Mouse (Mus musculus) T-helper 17 cell (primary cell): ENCODE measurements around the gene Akap13.
"Not testable (repeated sequence)": the region's sequence is repeated elsewhere in the genome, so short reads cannot be mapped to it uniquely, and the experiment has no call there.

ENCODE experiments used
- in situ Hi-C, 2 experiments: fragments of 300-600 bp; cut with MboI, MseI; formaldehyde crosslinking; loops; 1 replicate in 1 of 2; 2 replicates in 1 of 2; pipeline ENCODE4 v1.15.1; 2025; ENCODE audit warnings: high pct_unique_total_duplicates in 2 of 2

The Akap13 gene

DNA sequence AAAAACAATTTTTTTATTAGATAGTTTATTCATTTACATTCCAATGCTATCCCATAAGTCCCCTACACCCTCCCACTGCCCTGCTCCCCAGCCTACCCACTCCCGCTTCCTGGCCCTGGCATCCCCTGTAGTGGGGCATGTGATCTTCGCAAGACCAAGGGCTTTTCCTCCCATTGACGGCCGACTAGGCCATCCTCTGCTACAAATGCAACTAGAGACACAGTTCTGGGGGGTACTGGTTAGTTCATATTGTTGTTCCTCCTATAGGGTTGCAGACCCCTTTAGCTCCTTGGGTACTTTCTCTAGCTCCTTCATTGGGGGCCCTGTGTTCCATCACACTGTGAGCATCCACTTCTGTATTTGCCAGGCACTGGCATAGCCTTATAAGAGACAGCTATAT, 161.9 kb downstream of the Akap13 start:
- in situ Hi-C loops = not testable (repeated sequence)

DNA sequence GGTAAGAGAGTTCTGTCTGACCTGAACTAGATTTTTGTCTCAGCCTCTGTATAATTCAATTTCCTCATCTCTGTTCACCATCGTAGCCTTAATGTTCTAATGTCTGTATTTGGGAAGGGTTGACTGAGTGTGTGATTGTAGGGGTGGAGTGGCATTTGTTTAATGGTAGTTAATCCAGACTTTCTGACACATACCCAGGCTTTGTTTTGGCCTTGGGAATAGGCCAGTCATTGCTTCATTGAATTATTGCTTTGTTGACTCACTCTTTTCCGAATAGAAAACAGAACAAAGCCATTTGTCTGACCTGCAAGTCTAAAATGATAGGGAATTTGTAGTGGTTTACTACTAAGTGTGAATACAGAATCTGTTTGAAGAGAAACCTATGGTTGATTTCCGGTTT, 163.4 kb downstream of the Akap13 start:
- in situ Hi-C loops = no loop called here

DNA sequence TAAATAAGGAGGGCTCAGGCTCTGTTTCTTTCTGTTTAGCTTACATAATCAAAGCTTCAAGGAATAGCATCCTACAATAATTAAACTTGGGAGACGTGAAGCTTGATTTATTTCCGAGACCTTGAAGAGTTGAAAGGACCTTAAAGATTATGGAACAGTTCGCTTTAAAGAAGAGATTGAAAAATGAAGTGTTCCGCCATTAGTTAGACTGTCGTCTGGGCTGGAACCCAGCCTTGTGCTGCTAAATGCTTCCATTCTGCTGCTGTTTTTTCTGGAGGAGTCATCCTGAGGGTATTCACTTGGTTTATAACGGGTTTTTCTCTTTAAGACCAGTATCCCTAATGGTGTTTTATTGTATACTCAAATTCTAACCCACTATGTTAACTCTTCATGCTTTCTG, 164.5 kb downstream of the Akap13 start:
- in situ Hi-C loops = no loop called here

DNA sequence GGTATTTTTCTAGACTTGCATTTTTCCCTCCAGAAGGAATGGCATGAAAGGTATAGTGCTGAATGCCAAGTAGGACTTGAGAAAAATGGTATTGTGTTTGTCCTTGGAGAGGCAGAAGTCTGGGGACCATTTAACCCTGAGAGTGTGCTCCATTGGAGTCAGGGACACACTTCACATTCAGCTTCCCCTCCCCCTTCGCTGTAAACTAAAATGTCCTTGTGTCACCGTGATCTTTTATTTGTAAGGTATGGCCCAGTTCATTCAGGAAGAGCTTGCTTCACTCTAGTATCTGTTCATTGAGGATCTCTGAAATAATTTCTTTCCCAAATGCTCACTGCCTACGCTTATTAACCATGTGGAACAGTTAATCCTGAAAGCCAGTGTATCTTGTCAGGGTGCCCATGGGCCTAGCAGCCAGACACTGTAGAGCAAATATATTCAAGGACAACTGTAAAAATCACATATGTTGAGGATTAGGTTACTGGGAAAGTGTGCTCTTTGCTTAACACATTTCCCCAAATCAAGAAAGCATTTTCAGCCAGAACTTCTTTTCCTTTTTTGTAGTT, 165.1 kb downstream of the Akap13 start:
- in situ Hi-C loops = no loop called here

DNA sequence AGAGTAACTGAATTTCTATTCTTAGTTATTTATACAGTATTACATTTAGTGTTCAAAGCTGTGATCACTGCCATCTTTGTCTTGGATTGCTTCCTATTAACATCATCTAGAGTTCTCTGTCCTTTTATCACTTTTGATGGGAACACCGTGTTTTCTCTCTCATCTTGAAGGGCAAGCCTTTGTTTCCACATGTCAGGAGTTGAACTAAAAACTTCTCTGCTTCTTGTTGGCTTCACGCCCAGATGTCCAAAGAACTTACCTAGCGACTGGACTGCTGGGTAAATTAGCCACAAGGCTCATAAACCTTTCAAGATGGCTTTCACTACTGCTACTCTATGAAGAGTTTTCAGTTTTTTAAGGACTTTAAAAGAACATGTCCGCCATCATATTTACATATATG, 165.6 kb downstream of the Akap13 start:
- in situ Hi-C loops = no loop called here

DNA sequence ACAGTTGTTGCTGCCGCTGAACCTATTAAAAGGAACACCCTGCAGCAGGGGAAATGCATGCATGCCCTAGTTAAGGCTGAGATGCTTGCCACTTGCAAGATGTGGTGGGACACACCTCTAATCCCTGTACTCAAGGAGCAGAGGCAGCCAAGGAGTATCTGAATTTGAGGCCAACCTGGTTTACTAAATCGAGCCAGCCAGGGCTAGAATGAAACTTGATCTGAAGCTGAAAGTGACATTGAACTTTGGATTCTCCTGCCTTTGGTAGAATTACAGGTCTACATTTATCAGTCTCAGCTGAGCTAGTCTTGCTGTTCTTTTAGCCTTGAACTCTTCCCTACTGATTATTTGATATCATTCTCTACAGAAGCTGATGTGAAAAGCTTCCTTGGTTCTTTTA, 172.5 kb downstream of the Akap13 start:
- in situ Hi-C loops = loop anchor here in 1 of 2 experiments (5.0 kb wide), 1 partner anchor 411 kb away; no protein-coding TSS in a partner anchor

DNA sequence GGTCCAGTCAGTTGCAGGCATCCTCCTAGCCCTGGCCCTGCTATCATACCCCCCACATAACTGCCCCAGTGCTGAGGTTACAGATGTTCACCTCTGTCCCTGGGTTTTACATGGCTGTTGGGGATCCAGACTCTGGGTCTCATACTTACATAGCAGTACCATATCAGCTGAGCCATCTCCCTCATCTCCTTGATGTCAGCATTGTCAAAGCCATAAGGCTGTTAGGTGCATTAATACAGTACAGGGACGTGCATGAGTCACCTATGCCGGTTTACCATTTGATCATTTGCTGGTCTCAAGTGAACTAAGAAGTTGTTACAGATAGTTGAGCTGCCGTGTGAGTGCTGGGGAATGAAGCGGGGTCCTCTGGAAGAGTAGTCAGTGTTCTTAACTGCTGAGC, 174.3 kb downstream of the Akap13 start:
- in situ Hi-C loops = loop anchor here in 1 of 2 experiments (5.0 kb wide), 1 partner anchor 412 kb away; no protein-coding TSS in a partner anchor

DNA sequence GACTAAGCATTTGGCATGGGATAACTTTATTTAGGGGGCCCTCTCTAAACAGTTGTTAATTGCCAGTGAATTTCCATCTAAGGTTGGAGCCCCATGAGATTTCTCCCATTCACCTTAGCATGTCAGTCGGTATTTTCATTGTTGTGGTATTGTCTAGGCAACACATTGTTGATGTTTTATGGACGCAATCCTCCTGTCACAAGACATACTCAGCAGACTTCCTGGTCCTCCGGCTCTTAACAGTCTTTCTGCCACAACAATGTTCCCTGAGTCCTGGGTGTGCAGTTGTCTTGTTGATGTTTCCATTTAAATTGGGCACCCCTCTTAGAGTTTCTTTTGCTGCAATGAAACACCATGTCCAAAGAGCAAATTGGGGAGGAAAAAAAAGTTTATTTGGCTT, 177.6 kb downstream of the Akap13 start:
- in situ Hi-C loops = no loop called here

DNA sequence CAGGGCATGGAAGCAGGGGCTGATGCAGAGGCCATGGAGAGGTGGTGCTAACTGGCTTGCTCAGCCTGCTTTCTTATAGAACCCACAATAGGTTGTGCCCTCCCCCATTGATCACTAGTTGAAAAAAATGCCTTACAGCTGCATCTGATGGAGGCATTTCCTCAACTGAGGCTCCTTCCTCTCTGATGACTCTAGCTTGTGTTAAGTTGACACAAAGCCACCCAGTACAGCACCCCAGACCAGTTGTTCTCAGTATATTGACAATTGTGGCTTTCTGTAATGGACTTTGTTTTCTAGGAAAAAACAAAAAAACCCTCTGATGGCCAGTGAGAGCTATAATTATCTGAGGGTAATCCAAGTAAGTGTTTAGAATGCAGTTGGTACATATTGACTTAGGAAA, 178.1 kb downstream of the Akap13 start:
- in situ Hi-C loops = no loop called here

DNA sequence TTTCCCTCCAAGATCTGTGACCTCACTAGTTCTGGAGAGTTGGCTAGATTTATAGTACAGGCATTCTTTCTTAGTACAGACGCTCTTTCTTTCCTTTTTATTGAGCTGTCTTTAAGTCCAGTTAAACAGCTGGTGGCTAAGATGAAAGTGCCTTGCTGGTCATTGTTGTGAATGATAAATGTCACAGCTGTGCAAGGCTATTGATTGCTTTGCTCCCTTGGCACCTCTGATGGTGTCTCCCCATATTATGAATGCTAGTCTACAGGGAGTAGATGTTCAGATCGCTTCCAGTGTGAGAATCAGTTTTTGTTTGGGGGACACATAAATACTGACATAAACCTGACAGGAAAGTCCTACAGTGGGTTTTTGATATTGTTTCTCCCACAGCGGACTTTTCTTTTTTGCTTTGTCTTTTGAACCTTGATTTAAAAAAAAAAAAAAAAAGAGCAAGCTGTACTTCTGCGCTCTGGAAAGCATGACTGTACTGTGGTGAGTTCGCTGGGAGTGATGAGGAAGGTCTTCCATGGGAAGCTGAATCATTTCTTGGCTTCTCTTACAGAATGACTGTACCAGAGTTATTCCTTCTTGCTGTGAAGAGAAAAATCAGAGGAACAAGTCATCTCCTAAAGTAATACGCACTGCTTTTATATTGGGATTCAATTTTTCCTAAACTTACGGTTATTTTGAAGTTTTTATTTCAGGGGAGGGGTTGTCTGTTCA, 178.6 kb downstream of the Akap13 start:
- in situ Hi-C loops = no loop called here

DNA sequence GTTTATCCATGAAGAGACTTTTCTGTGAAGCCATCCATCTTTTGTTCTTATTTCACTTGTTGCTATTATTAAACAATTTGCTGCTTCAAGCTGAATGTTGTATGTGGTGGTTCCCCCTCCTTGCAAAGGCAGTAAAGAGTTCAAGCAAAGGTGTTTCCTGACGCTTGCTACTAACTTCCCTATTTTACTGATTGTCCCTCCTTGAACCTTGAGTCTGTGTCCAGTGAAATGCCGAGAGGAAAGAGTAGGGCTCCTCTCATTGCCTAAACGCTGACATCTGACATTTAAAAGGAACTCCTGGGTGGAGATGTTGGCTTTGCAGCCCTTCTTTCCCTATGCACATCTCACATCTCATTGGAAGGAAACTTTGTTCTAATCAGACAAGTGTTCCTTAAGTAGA, 183.4 kb downstream of the Akap13 start:
- in situ Hi-C loops = no loop called here

DNA sequence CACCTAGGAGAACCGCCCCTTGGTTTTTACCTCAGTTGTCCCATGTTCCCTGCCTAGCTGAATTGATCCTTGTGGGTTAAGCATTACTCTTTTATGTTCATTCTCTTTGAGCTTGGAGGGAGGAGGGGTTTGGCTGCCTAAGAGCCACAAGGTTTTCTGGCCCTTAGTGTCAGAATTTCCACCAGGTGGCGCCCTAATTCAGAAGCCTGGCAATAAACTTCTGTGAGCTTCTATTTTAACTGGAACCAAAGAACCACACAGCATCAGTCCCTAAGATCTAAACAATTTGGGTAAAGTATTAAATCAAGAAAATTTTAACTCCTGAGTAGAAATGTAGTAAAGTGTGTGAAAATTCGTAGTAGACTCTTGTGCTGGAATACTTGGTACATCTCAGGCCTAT, 184.2 kb downstream of the Akap13 start:
- in situ Hi-C loops = no loop called here

DNA sequence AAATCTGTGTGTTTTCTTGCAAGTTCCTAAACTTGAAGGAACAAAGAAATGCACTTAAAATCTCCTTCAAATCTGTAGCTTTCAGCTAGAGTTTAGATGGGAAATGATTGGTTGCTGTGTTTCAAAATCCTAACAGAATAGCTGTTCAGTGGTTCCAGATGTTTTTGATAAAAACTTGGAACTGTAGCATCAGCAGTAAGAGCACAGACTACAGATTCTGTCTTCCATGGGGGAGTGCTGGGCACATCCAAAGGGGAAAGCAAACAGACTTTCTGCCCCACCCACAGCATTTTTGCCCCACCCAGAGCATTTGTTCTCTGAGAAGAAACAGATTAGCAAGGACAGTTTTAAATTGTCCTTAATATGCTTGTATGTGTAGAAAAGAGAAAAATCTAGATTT, 184.7 kb downstream of the Akap13 start:
- in situ Hi-C loops = loop anchor here in 1 of 2 experiments (5.0 kb wide), 1 partner anchor 77 kb away; no protein-coding TSS in a partner anchor

DNA sequence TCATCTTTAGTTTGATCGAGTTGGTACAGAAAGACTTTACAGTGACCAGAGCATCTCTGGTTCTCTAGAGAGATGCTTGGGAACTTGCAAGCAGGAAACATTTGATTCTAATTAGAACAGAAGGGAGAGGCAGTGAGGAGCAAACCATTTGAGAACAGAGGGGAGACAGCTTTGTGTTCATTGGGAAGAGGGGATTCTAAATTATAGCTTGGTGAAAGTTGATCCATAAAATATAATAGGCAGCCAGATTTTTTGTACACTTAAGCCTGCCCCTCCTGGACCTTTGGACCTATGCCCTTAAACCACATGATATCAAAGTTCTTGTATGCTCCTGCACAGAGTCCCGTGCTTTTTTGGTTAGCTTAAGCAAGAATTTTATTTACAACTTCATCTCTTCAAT, 185.3 kb downstream of the Akap13 start:
- in situ Hi-C loops = loop anchor here in 1 of 2 experiments (5.0 kb wide), 1 partner anchor 77 kb away; no protein-coding TSS in a partner anchor

DNA sequence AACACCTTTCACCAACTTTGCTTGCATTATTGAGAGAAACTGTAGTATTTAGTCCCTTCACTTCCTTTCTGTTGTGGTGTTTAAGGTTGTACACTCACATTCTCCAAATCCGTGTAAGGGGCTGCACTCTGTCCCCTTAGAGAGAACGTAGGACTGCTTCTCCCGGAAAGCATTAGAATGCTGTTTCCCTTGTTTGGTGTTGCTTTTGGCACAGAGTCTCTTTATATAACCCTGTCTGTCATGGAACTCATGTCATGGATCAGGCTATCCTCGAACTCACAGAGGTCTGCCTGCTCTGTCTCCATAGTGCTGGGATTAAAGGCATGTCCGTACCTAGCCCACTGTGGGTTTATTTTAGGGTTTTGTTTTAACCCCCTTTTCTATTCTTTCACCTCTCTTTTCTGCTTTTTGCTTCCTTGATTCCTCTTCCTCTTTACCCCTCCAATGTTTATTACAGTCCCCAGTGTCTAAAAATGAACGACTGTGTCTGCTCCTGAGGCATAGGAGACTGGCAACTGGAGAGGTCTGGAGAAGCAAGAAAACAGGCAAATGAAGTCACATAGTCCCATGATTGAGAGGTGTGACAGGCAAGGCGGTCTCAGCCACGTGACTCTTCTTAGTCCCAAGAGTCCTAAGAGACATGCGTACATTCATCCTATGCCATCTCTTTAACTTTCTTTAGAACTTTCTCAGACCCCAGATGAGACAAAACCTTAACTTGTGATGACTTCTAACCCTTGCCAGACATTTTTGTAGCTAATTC, 186.3 kb downstream of the Akap13 start:
- in situ Hi-C loops = loop anchor here in 1 of 2 experiments (5.0 kb wide), 1 partner anchor 76 kb away; no protein-coding TSS in a partner anchor

DNA sequence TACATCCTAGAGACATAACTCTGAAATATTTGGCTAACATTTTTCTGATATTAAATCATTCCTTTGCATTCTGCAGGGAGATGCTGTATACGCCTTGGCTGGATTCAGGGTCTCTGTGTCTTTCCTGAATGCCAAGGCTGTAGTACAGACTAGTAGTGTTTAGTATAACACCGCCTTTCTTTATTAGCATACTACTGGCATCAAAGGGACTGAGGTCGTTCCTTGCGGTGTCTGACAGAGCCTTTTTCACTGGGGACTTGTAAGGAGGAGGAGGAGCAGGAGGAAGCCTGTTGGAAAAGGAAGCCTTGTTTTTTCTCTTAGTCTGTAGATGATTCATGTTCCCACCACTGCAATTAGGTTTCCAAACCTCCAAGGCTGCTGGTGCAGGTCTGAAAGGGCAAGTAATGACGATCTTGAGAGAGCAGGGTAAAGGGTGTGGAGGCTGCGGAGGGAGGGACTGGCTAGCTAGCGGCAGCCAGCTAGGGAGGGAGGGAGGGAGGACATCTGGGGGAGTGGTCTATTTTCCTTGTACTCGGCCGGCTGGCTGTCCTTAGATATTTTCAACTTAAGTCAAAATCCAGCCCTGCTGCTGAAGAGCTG, 186.9 kb downstream of the Akap13 start:
- in situ Hi-C loops = loop anchor here in 1 of 2 experiments (5.0 kb wide), 1 partner anchor 75 kb away; no protein-coding TSS in a partner anchor

DNA sequence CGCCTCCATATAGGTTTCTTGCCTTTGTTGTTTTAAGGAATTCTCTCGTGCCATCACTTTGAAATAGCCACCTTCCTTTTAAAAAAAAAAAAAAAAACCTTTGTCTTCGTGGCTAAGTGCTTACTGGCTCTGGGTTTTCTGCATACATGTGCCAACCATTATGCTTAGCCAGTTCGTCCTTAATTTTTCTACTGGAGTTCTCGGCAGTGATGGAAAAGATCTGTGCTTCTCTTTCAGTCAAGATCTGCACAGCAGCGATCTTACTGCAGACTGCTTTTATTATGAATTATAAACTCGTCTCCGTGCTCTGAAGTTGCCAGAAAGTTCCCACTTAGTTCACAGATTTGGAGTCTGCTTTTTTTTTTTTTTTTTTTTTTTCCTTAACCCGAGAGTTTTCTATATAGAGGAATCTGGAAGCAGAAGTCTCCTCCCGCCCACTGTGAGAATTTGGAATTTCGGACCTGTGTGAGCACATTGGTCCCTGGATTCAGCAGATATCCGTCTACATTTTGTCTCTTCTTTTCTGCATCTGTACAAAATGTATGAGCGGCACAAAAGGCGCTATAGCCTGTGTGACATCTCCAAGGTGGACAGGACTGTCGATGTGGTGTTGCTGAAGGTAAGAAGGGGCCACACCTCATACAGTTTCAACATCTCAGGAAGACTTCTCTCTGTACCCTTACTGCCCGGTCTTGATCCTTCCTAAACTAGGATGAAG, 187.7 kb downstream of the Akap13 start:
- in situ Hi-C loops = loop anchor here in 1 of 2 experiments (5.0 kb wide), 1 partner anchor 74 kb away; no protein-coding TSS in a partner anchor

DNA sequence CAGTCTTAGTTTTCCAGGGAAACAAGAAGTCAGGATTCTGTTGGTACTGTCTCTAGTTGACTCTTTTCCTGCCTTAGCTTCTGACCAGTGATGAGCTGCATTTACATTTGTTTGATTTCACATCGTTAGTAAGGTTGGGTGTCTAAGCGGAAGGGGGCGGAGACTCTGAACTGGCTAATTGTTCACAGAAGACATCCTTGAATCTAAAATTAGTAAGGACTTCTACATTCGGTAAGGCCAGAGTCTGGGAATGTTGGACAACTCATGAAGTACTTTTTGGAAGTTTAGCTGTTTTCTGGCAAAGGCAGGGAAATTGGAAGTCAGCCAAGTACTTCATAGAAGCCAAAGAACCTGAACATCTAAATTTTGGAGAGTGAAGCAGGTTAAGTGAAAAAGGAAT, 188.7 kb downstream of the Akap13 start:
- in situ Hi-C loops = loop anchor here in 1 of 2 experiments (5.0 kb wide), 1 partner anchor 73 kb away; no protein-coding TSS in a partner anchor

DNA sequence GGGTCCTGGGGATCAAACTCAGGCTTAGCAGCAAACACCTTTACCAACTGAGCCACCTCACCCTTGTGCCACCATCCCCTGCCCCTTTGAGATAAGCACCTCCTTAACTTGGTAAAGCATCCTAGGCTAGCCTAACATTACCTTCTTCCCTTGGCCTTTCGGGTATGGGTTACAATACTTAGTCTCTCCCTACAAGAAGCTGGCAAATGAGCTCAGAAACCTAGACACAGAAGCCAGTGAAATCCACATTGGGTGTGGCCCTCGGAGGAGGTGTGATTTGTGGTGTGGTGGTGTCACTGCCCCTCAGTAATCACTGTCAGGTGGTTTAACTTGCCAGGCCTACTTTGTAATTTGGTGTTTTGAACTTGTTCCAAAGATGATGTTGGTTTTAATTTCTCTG, 189.3 kb downstream of the Akap13 start:
- in situ Hi-C loops = loop anchor here in 1 of 2 experiments (5.0 kb wide), 1 partner anchor 73 kb away; no protein-coding TSS in a partner anchor

DNA sequence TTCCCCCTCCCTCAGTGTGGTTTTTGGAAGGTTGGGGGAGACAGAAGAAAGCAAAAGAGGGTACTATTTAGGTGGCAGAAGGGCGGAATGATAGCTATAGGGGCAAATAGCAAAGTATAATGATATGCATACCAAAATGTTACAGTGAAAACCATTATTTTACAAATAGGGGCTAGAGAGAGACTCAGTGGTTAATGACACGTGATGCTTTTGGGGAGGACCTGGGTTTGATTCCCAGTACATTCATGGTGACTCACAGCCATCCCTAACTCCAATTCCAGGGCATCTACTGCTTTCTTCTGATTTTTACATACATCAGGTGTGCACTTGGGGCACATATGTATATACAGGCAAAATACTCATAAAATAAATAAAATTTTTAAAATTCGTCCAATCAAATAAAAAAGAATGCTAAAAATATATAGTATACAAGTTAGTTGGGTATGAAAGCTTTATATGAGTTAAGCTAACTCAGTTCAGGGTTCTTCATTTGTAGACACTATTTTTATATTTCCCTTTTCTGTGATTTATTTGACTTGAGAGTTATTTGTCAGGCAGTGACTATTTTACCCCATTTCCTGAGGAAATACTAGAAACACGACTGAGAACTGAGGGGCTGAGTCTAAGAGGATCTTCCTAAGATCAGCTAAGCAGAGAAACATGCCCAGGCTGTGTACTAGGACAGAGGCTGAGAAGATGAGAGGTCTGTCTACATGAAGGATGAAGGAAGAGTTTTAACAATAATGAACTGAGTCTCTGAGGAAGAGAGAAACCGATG, 190.0 kb downstream of the Akap13 start:
- in situ Hi-C loops = no loop called here
